Mouse (Mus musculus): Measurements from ENCODE around the gene Psors1c2.

Psors1c2 gene

GRCm38 (mm10) chr17:35517526-35517925, 15.5 kb upstream of the Psors1c2 start:
- DNase-seq, result no peak

- no peak for DNase-seq
These were observed 8.6 kb upstream of the Psors1c2 start for GRCm38 (mm10) chr17:35524354-35524753.

- no peak for DNase-seq
These were observed 6.4 kb upstream of the Psors1c2 start for GRCm38 (mm10) chr17:35526644-35527043.

- DNase-seq, result no peak
These were observed 641 bp upstream of the Psors1c2 start for GRCm38 (mm10) chr17:35532360-35532759.

- peak; percentile 88 for DNase-seq
These were observed 1.3 kb downstream of the Psors1c2 start for GRCm38 (mm10) chr17:35534343-35534742.

GRCm38 (mm10) chr17:35537421-35537820, 4.4 kb downstream of the Psors1c2 start:
- no peak for DNase-seq

- DNase-seq, result no peak
These were observed 5.5 kb downstream of the Psors1c2 start for GRCm38 (mm10) chr17:35538476-35538875.

- no peak for DNase-seq
These were observed 6.5 kb downstream of the Psors1c2 start for GRCm38 (mm10) chr17:35539540-35539939.

- DNase-seq, result no peak
These were observed 9.9 kb downstream of the Psors1c2 start for GRCm38 (mm10) chr17:35542761-35543411.

GRCm38 (mm10) chr17:35543412-35543861, 10.4 kb downstream of the Psors1c2 start:
- no peak for DNase-seq

GRCm38 (mm10) chr17:35544001-35544400, 11.0 kb downstream of the Psors1c2 start:
- DNase-seq, result no peak

- peak; percentile 68 for DNase-seq
These were observed 11.7 kb downstream of the Psors1c2 start for GRCm38 (mm10) chr17:35544680-35545079.

GRCm38 (mm10) chr17:35547465-35547864, 14.5 kb downstream of the Psors1c2 start:
- DNase-seq, result no peak

- no peak for DNase-seq
These were observed 15.6 kb downstream of the Psors1c2 start for GRCm38 (mm10) chr17:35548636-35549035.

GRCm38 (mm10) chr17:35549437-35550142, 16.6 kb downstream of the Psors1c2 start:
- DNase-seq, result peak; percentile 75

- DNase-seq, result no peak
These were observed 17.1 kb downstream of the Psors1c2 start for GRCm38 (mm10) chr17:35550143-35550494.

GRCm38 (mm10) chr17:35550871-35551270, 17.9 kb downstream of the Psors1c2 start:
- no peak for DNase-seq

- DNase-seq, result no peak
These were observed 18.9 kb downstream of the Psors1c2 start, which contains the start of gene Cdsn for GRCm38 (mm10) chr17:35551881-35552414. Gene Cdsn, plus strand, starts transcription at chr17:35552128.

- no peak for DNase-seq
These were observed 21.3 kb downstream of the Psors1c2 start for GRCm38 (mm10) chr17:35554321-35554720.

GRCm38 (mm10) chr17:35554761-35555397, 21.9 kb downstream of the Psors1c2 start:
- DNase-seq, result no peak

GRCm38 (mm10) chr17:35556186-35556765, 23.3 kb downstream of the Psors1c2 start:
- no peak for DNase-seq

GRCm38 (mm10) chr17:35556812-35557211, 23.8 kb downstream of the Psors1c2 start:
- peak; percentile 72 for DNase-seq

GRCm38 (mm10) chr17:35557351-35557750, 24.4 kb downstream of the Psors1c2 start:
- no peak for DNase-seq

Measured in kidney, postnatal 10 days (tissue).